Mouse (Mus musculus): ENCODE measurements around the gene Fam214b.

The Fam214b gene

DNA sequence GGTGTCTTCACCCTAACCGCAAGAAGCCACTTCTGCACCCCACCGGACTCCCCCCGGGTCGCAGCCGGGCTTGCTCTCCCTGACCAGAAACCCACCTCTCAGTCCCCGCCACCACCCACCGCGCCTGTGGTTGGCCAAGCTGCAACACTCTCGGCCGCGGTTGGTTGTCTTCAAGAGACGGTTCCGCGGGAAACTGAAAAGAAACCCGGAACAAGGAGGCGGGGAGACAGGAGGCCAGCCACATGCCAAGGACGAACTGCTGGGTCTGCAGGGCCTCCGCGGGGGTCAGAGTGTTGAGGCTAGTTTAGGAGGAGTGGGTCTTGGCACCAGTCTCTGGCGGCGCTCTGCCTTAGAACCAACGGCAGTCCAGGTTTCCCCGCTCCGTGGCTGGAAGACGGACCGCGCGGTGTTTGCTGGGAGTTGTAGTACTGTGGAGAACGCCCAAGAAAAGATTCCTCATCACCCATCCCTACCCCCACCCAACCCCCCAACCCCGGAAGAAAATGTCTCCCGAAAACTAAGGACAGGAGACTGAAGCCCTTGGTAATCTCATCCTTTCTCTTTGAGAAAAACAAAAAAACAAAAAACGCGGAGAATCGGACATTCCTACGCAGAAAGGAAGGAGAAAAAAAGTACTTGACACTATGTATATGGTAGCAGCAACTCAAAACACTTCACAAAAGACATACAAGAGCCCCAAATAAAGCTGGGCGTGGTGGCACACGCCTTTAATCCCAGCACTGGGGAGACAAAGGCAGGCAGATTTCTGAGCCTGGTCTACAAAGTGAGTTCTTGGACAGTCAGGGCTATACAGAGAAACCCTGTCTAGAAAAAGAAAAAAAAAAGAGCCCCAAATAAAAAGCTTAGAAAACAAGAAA, 35.6 kb downstream of the Fam214b start, which contains the start of gene Fancg:
Fancg (minus strand) TSS at position 346 of the 878 bp plus-strand sequence.
- peak; percentile 65 for DNase-seq (ENCODE audit: low spot score)

DNA sequence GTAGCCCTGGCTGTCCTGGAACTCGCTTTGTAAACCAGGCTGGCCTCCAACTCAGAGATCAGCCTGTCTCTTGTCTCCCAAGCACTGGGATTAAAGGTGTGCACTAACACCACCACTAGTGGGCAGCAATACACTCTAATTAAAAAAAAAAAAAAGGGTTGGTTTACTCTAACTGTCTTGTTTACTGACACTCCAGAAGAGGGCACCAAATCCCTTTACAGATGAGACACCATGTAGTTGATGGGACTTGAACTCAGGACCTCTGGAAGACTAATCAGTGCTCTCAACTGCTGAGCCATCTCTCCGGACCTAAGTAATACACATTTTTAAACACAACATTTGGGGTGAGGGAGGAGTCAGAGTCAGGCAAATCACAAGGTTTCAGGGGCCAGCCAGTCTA, 40.3 kb downstream of the Fam214b start:
- peak; percentile 32 for DNase-seq (ENCODE audit: low spot score)

DNA sequence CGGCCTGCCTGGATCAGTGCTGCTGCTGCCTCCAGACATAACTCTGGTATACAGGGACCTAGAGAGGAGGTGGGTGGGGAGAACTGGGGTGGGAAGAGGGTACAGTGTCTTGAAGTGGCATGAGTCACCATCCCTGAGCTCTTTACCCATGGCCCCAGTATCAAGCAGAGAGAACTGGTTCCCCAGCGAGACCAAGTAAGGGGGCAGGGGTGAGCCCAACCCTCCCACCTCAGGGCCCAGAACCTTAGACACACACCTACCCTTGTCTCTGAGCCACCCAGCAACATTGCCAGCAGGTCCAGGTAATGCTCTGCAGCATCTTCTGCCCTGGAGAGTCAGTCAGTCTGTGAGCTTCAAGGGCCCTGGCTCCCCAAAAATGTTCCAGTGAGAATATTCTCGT, 41.1 kb downstream of the Fam214b start:
- no peak for DNase-seq (ENCODE audit: low spot score)

DNA sequence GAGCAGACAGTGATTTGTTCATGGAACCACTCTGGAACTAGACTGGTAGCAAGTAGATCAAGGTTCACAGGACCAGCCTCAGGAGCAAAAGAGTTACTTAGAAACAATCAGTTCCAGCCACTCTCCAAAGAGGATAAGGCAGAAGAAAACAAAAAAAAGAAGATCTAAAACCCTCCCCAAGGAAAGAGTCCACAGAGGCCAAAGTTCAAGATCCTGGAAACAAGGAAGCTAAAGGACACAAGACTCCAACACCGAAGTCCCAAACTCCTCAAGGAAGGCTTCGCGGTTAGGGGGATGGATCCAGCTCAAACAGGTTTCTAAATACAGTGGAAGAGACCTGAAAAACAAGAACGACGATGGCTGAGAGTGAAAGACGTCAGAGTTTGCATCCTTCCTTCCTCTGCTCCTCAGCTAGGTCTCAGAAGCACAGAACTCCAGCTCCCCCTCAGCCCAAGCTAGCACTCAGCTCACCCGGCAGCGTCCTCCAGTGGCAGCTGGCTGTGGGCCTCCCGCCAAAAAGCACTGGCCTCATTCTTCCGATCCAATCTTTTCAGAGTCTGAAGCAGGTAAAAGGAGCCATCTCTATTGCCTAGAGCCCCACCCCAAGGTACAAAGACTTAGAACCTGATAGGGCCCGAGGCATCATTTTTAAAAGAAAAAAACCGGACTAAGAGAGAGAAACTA, 43.1 kb downstream of the Fam214b start:
- no peak for DNase-seq (ENCODE audit: low spot score)

DNA sequence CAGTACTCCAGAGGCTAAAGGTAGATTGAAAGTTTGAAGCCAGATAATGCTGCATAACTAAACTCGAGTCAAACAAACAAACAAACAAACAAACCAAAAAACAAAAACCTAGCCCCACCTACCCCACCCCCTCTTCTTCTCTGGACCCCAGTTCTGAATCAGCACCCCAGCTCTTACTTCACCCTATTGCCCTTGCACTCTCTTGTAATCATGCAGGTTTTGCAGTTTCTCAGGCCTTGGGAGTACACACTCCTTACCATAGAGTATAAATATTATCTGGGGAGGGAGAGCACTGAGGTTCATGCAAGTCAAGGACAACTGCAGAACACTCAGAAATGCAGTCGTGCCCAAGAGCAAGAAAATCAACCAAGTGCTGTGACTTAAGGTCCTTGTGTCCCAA, 44.7 kb downstream of the Fam214b start:
- DNase-seq (ENCODE audit: low spot score) = no peak

DNA sequence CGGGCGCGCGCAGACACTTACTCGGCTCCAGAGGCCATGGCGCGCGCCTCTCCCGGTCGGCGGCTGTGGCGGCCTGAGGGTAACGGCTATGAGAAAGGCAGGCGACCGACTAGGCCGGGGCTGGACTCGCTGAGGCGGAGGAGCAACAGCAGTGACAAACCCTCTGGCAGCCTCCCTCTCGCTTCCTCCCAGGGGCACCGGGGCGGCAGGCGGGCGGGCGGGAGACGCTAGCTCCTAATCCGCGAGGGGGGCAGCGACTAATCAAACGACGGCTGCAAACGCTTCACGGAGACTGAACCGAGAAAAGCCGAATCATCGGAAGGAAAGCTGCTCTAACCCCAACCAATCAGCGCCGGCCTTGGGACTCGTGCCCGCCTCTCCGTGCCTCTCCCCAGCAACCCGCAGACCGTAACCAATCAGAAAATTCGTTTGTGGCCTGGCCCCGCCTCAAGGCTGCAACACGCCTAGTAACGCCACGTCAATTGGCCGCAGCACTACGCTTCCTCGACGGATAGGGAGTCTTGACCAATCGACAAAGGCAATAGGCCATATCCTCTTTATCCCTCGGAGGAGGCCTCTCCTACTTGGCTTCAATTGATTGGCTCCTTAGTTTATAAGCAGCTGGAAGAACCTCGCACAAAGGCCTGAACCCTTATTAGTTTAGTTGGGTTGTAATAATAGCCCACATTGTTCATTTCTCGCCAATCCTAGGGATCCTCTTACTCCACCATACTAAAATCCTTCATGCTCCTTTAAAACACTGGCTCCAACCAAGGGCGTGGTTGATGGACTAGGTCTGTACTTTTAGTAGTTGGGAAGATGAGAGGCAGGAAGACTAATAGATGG, 45.7 kb downstream of the Fam214b start, which contains the start of gene Vcp:
Vcp (minus strand) TSS at position 367 of the 846 bp plus-strand sequence.
- peak; percentile 98 for DNase-seq (ENCODE audit: low spot score)

DNA sequence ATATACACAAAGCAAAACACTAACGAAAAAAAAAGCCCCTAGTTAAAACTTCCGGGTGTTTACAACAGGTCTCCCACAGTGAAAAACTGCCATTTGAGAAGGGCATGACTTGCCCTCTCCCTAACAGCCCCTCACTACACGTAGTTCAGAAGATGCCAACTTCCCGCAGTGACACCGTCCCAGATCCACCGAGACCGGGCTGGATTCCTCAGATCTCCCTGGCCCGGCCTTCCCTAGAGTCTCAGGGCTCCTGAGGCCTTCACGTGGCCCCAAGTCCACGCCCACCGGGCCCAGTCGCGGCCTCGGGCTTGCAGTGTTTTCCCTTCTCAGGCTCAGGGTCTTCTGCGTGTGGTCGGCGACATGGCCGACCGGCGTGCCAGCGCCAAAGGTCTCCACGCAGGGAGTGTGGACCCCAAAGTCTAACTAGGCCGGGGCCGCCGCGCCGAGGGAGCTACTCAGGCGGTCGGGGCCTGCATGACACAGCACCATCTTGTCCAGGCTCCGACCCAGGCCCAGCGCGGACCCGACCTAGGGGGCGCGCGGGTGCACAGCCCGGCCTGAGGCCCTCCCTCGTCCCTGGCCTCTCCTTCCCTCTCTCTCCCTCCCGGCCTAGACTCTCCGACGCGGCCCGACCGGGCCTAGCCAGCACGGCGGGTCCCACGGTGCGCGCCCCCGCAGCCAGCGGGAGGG, 46.4 kb downstream of the Fam214b start:
- peak; percentile 72 for DNase-seq (ENCODE audit: low spot score)

DNA sequence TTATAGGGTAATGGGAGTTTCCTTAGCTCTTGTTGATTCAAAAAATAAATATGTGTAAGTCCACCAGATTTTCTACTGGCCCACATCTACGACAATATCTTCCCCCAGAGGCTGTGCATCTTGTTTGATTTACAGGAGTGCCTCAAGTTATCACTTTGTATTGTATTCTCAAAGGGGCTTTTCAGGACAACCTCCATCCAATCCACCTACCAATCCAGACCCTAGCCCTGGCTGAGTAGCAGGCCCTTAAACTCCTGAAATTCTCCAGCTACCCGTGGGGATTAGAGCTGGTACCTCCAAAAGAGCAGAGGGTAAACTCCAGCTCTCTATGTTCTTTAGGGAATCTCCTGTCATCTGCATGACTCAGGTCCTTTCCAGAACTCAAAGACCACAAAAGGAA, 48.0 kb downstream of the Fam214b start:
- no peak for DNase-seq (ENCODE audit: low spot score)

DNA sequence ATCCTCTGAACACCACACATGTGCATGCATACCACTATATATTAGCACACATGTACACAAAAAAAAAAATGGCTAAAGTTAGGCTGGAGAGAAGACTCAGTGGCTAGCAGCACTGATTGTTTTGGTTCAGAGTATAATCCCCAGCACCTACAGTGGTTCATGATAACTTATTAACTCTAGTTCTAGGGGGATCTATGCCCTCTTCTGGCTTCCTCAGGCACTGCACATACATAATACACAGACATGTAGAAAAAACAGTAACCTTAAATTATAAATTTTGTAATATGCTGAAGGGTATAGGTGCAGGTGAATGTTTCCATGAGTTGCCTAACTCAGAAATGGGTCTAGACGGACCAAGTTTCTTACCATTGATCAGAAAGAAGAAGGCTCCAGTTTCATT, 57.7 kb downstream of the Fam214b start:
- no peak for DNase-seq (ENCODE audit: low spot score)
